Comparison of ENCODE assay signal across 8 mouse cellular contexts in the genomic region with DNA sequence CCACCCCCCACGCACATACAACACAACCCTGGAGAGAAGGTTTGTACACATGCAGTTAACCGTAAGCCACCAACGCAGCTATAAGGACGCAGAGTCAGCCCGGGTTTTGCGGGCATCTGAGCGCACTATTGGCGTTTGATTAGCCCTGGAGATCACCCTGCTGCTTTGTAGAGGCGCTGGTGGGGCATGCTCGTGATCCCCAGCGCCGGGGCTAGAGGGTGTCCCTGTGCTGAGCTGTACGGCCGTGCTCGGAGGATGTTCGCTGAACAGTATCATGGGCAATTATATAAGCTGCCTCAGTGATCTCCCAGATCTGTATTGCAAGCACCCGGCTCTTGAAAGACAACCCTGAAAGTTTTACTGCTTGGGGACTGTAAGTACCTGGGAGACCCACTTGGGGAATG. TPM values are rescaled to one million over a fixed set of nuclear protein-coding genes. Genes with fewer than 3 reads are reported as not detected.
A peak's percentile ranks its signal among the peaks of the same experiment; 100 is the strongest.
DNase-seq lines count a peak whose midpoint lies in the region; ATAC-seq and TF ChIP-seq lines count a peak whose summit lies in the region.

No protein-coding gene starts in this region.

- DNase-seq in cerebellum, adult 2 months, result peak; percentile 11 to 38
- DNase-seq in cerebellum, adult 9-11 months, result no peak
- peak; percentile 30 for DNase-seq in Muller cell, postnatal 12 days (ENCODE audit: inconsistent ontology term)
- DNase-seq in kidney, postnatal 0 days (ENCODE audit: low spot score), result peak; percentile 24
- peak; percentile 10 for DNase-seq in lung, postnatal 10 days
- no peak for DNase-seq in ovary, adult 18-20 months (ENCODE audit: low spot score)

- peaks cover 3% of the 10 kb centered on the region; the same call in 1 of the 2 replicates for H3K27me3 ChIP-seq in cerebellum, adult 2 months (ENCODE audit: control insufficient read depth, insufficient read depth, low read length)
- H3K27me3 ChIP-seq in forebrain, embryonic 16.5 days (replicated peaks; ENCODE audit: control insufficient read depth, insufficient read depth, low read length), result no peaks in the 10 kb centered on the region
- no peaks in the 10 kb centered on the region for H3K27me3 ChIP-seq in kidney, postnatal 0 days (ENCODE audit: insufficient read depth, low read length)
- H3K27me3 ChIP-seq in small intestine, adult 2 months (ENCODE audit: control insufficient read depth, insufficient read depth, low read length), result peaks cover 30% of the 10 kb centered on the region

- H3K4me1 ChIP-seq in cerebellum, adult 2 months (ENCODE audit: control insufficient read depth, insufficient read depth, low read length), result no peaks in the 10 kb centered on the region; the same call in 1 of the 2 replicates
- H3K4me1 ChIP-seq in forebrain, embryonic 16.5 days (replicated peaks; ENCODE audit: control insufficient read depth, insufficient read depth, low read length), result peaks cover 24% of the 10 kb centered on the region
- peaks cover 15% of the 10 kb centered on the region for H3K4me1 ChIP-seq in kidney, postnatal 0 days (replicated peaks; ENCODE audit: insufficient read depth, low read length)
- H3K4me1 ChIP-seq in small intestine, adult 2 months (ENCODE audit: control insufficient read depth, insufficient read depth, insufficient read length, low read length), result no peaks in the 10 kb centered on the region

- no peak overlapping the region for H3K27ac ChIP-seq in cerebellum, adult 2 months (ENCODE audit: insufficient read depth, low read length)
- H3K27ac ChIP-seq in forebrain, embryonic 16.5 days (ENCODE audit: low read length), result peak overlapping the region; percentile 94
- no peak overlapping the region for H3K27ac ChIP-seq in kidney, postnatal 0 days
- H3K27ac ChIP-seq in small intestine, adult 2 months (ENCODE audit: insufficient read depth, low read depth, low read length), result no peak overlapping the region

- no peak for TF ChIP-seq CTCF in cerebellum, adult 2 months (IDR thresholded peaks at IDR 0.05; ENCODE audit: borderline replicate concordance, insufficient read depth, low read depth, low read length)
- TF ChIP-seq CTCF in kidney, postnatal 0 days (IDR thresholded peaks at IDR 0.05; ENCODE audit: low read depth), result no peak
- no peak for TF ChIP-seq CTCF in small intestine, adult 2 months (IDR thresholded peaks at IDR 0.05; ENCODE audit: extremely low read depth, insufficient read length, insufficient replicate concordance, low read depth, low read length)

- no peaks in the 10 kb centered on the region for H3K36me3 ChIP-seq in forebrain, embryonic 16.5 days (ENCODE audit: control insufficient read depth, insufficient read depth)
- no peaks in the 10 kb centered on the region for H3K36me3 ChIP-seq in kidney, postnatal 0 days (ENCODE audit: insufficient read depth, low read length)
- no peaks in the 10 kb centered on the region for H3K36me3 ChIP-seq in small intestine, adult 2 months (ENCODE audit: control insufficient read depth, insufficient read depth, low read length)

- H3K4me3 ChIP-seq in cerebellum, adult 2 months (replicated peaks; ENCODE audit: insufficient read depth, low read depth, low read length), result peak overlapping the region; percentile 24
- peak overlapping the region; percentile 68 for H3K4me3 ChIP-seq in forebrain, embryonic 16.5 days (replicated peaks; ENCODE audit: low read length)
- H3K4me3 ChIP-seq in kidney, postnatal 0 days (replicated peaks; ENCODE audit: low read depth, low read length), result peak overlapping the region; percentile 72
- H3K4me3 ChIP-seq in small intestine, adult 2 months (ENCODE audit: low read depth, low read length), result peak overlapping the region; percentile 29

- no peaks in the 10 kb centered on the region for H3K9me3 ChIP-seq in forebrain, embryonic 16.5 days (ENCODE audit: control insufficient read depth, low read length)
- no peaks in the 10 kb centered on the region for H3K9me3 ChIP-seq in kidney, postnatal 0 days (replicated peaks; ENCODE audit: low read length)

- TF ChIP-seq POLR2A in cerebellum, adult 2 months (IDR thresholded peaks at IDR 0.05; ENCODE audit: borderline replicate concordance, insufficient read depth, low read length), result no peak
- no peak for TF ChIP-seq POLR2A in small intestine, adult 2 months (IDR thresholded peaks at IDR 0.05; ENCODE audit: low read depth, low read length)

- 2% methylated on average over 17 of the region's 17 CpGs for WGBS in cerebellum, adult 2 months
- WGBS in forebrain, embryonic 16.5 days, result under 1% methylated on average over 17 of the region's 17 CpGs
- 0% methylated on average over 17 of the region's 17 CpGs for WGBS in kidney, postnatal 0 days
- WGBS in small intestine, adult 2 months, result 2% methylated on average over 17 of the region's 17 CpGs

- peak overlapping the region; percentile 86 for H3K4me2 ChIP-seq in forebrain, embryonic 16.5 days (ENCODE audit: low read length)
- H3K4me2 ChIP-seq in kidney, postnatal 0 days (ENCODE audit: low read length), result peak overlapping the region; percentile 97

- H3K9ac ChIP-seq in forebrain, embryonic 16.5 days (replicated peaks; ENCODE audit: low read depth, low read length), result peak overlapping the region; percentile 86
- H3K9ac ChIP-seq in kidney, postnatal 0 days (ENCODE audit: low read depth, low read length), result peak overlapping the region; percentile 75

- 0 out of 2 replicates have a peak, but pooled peaks have one; percentile 5 for ATAC-seq in forebrain, embryonic 16.5 days
- no peak for ATAC-seq in kidney, postnatal 0 days (replicated peaks; ENCODE audit: low FRiP score, low read depth)

RNA-seq across cellular contexts. Expression of a gene that starts 40.6 kb away (rescaled TPM):
- polyA plus RNA-seq in cerebellum, adult 2 months (2012; rRNA removed), result 11.5 and 12.2 TPM in 2 replicates
- 92.0 and 105 TPM in 2 replicates for polyA plus RNA-seq in forebrain, embryonic 16.5 days (2015; fragmentation: Nextera tagmentation; extraction: Ambion mirVana)
- polyA plus RNA-seq in kidney, postnatal 0 days (2015; fragmentation: Nextera tagmentation; extraction: Ambion mirVana), result 22.6 and 23.2 TPM in 2 replicates
- polyA plus RNA-seq in small intestine, adult 2 months (2012; rRNA removed), result 0.47 and 0.79 TPM in 2 replicates

Comparison
In these comparisons a context has a peak if more than half of its experiments do, and no peak if none do; other contexts are left out.
1. DNase-seq: peak in cerebellum, adult 2 months (2 of 2), Muller cell, postnatal 12 days (single experiment), kidney, postnatal 0 days (single experiment) and lung, postnatal 10 days (single experiment); none in cerebellum, adult 9-11 months (single experiment) and ovary, adult 18-20 months (single experiment).
2. Peak in every context shown above with its lines, with median percentiles within 50 percentile points of each other: H3K4me3 ChIP-seq.